Mouse (Mus musculus) kidney, adult 2 months (tissue): Measurements from ENCODE around the gene 6430571L13Rik. TPM values are rescaled to one million over a fixed set of nuclear protein-coding genes. Genes with fewer than 3 reads are reported as not detected.
A peak's percentile ranks its signal among the peaks of the same experiment; 100 is the strongest.

Experiments
- DNase-seq: peaks from one replicate; pipeline ENCODE4 v3.0.0; 2021
- H3K27ac ChIP-seq: fragments of 200-500 bp; 2 replicates; pipeline ENCODE4 v1.5.1; 2012; ENCODE audit warnings: low read depth, low read length, control low read depth, inconsistent platforms; ENCODE audit not compliant: insufficient read depth
- H3K27me3 ChIP-seq: fragments of 200-500 bp; replicated peaks from 2 replicates; pipeline ENCODE4 v1.6.1; 2012; ENCODE audit warnings: mild to moderate bottlenecking, moderate library complexity, low read length, inconsistent platforms; ENCODE audit not compliant: control insufficient read depth, insufficient read depth
- H3K36me3 ChIP-seq: fragments of 200-500 bp; 2 replicates; pipeline ENCODE4 v1.6.1; 2012; ENCODE audit warnings: mild to moderate bottlenecking, moderate library complexity, low read length, inconsistent platforms; ENCODE audit not compliant: control insufficient read depth, insufficient read depth
- H3K4me1 ChIP-seq: fragments of 200-500 bp; 2 replicates; pipeline ENCODE4 v1.6.1; 2011; ENCODE audit warnings: low read length; ENCODE audit not compliant: control insufficient read depth, insufficient read depth
- H3K4me3 ChIP-seq: fragments of 200-500 bp; 2 replicates; pipeline ENCODE4 v1.5.1; 2011; ENCODE audit warnings: mild to moderate bottlenecking, low read depth, low read length, control low read depth; ENCODE audit not compliant: insufficient read depth
- CTCF ChIP-seq: fragments of 200-500 bp; conservative IDR thresholded peaks from 2 replicates; pipeline ENCODE4 v1.5.1; 2011; ENCODE audit warnings: low read depth, mild to moderate bottlenecking, control low read depth, low read length, moderate library complexity, mixed read lengths; ENCODE audit not compliant: insufficient read depth, insufficient read length
- POLR2A ChIP-seq: fragments of 200-500 bp; IDR thresholded peaks from one replicate; pipeline ENCODE4 v1.6.1; 2011; ENCODE audit warnings: low read depth, low read length, control low read depth
- WGBS: fragments of 180-500 bp; shearing (Covaris S2); methylation state at CpG from one replicate; pipeline ENCODE4 v1.1.7; 2018; 5-methylcytosine and 5-hydroxymethylcytosine counted together
- polyA plus RNA-seq: library from polyadenylated mRNA; depleted of rRNA; stranded (reverse); fragments of >200 nt; gene quantifications from 2 replicates; pipeline ENCODE4 v1.2.3, GENCODE M21; 2012

Gene 6430571L13Rik
- polyA plus RNA-seq, 1 experiment: 7.4 TPM

- H3K36me3 ChIP-seq: peaks cover 7% of the 10 kb centered on the region
- no peak for TF ChIP-seq CTCF
- TF ChIP-seq POLR2A: no peak
- peak overlapping the region; percentile 94 for H3K27ac ChIP-seq
- no peaks in the 10 kb centered on the region for H3K27me3 ChIP-seq
- H3K4me3 ChIP-seq: peak overlapping the region; percentile 77
- 25% methylated on average over 4 of the region's 4 CpGs for WGBS
- peaks cover 30% of the 10 kb centered on the region for H3K4me1 ChIP-seq
- peak; percentile 66 for DNase-seq
Observed at GRCm38 (mm10) chr9:107297658-107298057, 42.7 kb upstream of the 6430571L13Rik start.

- 35% methylated on average over 8 of the region's 8 CpGs for WGBS
- peak; percentile 93 for DNase-seq
- H3K27ac ChIP-seq: peak overlapping the region; percentile 94
Observed at GRCm38 (mm10) chr9:107298059-107298780, 42.2 kb upstream of the 6430571L13Rik start.

DNA sequence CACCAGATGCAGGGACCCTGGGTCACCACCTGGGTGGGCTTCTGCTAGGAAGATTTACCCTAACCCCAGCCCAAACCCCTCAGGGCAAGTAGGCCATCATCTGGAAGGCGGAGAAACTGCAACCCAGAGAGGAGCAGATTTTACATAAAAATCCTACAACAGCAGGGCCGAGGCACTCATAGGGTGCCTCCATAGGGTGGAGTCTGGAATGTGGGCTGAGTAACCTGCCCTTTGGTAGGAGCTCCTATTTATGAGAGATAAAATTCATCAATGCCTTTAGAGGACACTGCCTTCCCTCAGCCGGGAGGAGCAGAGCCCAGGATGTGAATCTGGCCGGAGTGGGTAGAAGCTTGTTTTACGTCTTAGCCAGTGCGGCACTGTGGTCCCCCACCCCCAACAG, 41.5 kb upstream of the 6430571L13Rik start:
- whole genome bisulfite sequencing: 48% methylated on average over 6 of the region's 6 CpGs
- H3K36me3 ChIP-seq: peaks cover 7% of the 10 kb centered on the region
- peak overlapping the region; percentile 94 for H3K27ac ChIP-seq
- peak overlapping the region; percentile 77 for H3K4me3 ChIP-seq
- DNase-seq: no peak
- no peak for TF ChIP-seq CTCF
- no peak for TF ChIP-seq POLR2A
- H3K4me1 ChIP-seq: peaks cover 30% of the 10 kb centered on the region
- H3K27me3 ChIP-seq: no peaks in the 10 kb centered on the region

More at GRCm38 (mm10) chr9:107298059-107298780, 42.2 kb upstream of the 6430571L13Rik start:
- no peaks in the 10 kb centered on the region for H3K27me3 ChIP-seq
- H3K4me1 ChIP-seq: peaks cover 30% of the 10 kb centered on the region
- TF ChIP-seq CTCF: no peak
- no peak for TF ChIP-seq POLR2A
- H3K4me3 ChIP-seq: peak overlapping the region; percentile 77
- H3K36me3 ChIP-seq: peaks cover 7% of the 10 kb centered on the region

DNA sequence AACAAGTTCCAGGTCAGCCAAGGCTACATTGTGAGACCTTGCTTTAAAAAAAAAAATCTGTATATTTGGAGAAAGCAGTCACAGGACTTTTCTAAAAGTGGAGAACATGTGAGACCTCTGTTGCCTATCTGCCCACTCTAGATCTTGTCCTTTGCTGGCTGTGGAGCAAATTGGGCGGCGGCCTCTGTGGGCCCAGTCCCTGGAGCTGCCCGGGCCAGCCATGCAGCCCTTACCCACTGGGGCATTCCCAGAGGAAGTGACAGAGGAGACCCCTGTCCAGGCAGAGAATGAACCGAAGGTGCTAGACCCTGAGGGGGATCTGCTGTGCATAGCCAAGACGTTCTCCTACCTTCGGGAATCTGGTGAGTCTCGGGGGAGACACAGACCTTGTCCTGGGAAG, 40.6 kb upstream of the 6430571L13Rik start:
- no peak for DNase-seq
- H3K27me3 ChIP-seq: no peaks in the 10 kb centered on the region
- WGBS: 69% methylated on average over 7 of the region's 7 CpGs
- peaks cover 7% of the 10 kb centered on the region for H3K36me3 ChIP-seq
- TF ChIP-seq CTCF (no peak), POLR2A (no peak)
- 0 out of 2 replicates have a peak overlapping the region, but pooled peaks have one; percentile 14 for H3K27ac ChIP-seq
- peaks cover 26% of the 10 kb centered on the region for H3K4me1 ChIP-seq
- no peak overlapping the region; the same call in 1 of the 2 replicates for H3K4me3 ChIP-seq

DNA sequence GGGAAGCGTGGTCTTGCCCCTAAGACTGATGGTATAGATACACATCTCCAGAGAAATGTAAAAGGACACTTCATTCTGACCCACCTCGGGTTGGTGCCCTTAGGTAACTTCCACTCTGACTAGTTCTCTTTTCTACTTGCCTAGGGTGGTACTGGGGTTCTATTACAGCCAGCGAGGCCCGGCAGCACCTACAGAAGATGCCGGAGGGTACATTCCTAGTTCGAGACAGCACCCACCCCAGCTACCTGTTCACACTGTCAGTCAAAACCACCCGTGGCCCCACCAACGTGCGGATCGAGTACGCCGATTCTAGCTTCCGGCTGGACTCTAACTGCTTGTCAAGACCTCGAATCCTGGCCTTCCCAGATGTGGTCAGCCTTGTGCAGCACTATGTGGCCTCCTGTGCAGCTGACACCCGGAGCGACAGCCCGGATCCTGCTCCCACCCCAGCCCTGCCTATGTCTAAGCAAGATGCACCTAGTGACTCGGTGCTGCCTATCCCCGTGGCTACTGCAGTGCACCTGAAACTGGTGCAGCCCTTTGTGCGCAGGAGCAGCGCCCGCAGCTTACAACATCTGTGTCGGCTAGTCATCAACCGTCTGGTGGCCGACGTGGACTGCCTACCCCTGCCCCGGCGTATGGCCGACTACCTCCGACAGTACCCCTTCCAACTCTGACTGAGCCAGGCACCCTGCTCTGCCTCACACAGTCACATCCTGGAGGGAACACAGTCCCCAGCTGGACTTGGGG, 40.0 kb upstream of the 6430571L13Rik start:
- no peak overlapping the region for H3K27ac ChIP-seq

DNA sequence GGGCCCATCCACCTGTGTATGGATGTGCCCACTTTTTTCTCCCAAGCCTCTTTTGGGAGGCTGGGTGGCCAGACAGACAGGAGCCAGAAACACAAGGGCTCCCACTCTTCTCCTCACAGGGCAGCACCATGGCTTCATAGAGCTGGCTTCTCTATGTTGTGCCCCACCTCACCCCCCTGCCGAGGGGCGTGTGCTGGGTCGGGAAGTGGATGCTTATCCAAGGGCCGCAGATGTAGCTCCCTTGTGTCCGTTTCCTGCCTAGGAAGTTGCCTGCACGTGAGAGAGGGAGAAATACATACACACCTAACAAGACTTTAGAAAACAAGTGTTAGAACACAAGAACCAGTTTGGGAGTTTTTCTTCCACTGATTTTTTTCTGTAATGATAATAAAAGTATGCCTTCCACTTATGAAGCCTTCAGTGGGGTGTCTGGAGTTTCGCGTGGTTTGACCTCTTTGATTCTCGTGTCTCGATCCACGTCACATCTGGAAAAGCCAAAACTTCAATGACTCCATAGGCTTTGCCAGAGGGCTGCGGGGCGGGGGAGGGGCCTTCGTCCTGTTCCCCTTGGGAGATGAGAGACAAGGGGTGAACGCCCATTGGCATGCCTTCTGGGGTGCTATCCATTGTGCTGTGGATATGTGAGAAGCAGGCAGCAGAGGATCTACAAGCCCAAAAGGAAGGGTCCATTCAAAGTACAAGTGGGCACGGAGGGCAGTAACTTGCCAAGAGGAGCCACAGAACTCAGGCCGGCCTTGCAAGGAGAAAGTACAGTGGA, 38.7 kb upstream of the 6430571L13Rik start:
- no peak for DNase-seq
- WGBS: 75% methylated on average over 17 of the region's 17 CpGs
- peaks cover 38% of the 10 kb centered on the region for H3K4me1 ChIP-seq
- H3K27me3 ChIP-seq: no peaks in the 10 kb centered on the region
- H3K27ac ChIP-seq: 0 out of 2 replicates have a peak overlapping the region, but pooled peaks have one; percentile 4
- TF ChIP-seq CTCF (no peak), POLR2A (no peak)
- H3K4me3 ChIP-seq: no peak overlapping the region
- H3K36me3 ChIP-seq: peaks cover 7% of the 10 kb centered on the region

More for the DNA sequence above, 40.0 kb upstream of the 6430571L13Rik start:
- Histone ChIP-seq H3K4me1 (peaks cover 31% of the 10 kb centered on the region), H3K27me3 (no peaks in the 10 kb centered on the region), H3K4me3 (no peak overlapping the region), H3K36me3 (peaks cover 7% of the 10 kb centered on the region)
- TF ChIP-seq POLR2A (no peak), CTCF (no peak)
- no peak for DNase-seq
- 88% methylated on average over 30 of the region's 30 CpGs for WGBS
